Mouse (Mus musculus) C2C12 (cell line): ENCODE measurements at regions not wholly inside any gene's neighbourhood (a gene's known extent, or its start where the extent isn't known, plus 50 kb on each side); places are given as distances from the start of the nearest gene placed in this dataset.

Experiments used
- CTCF ChIP-seq: IDR thresholded peaks from one replicate; pipeline ENCODE4 v1.5.1; 2011; ENCODE audit not compliant: control insufficient read depth, insufficient read depth, insufficient read length
- MAX ChIP-seq: IDR thresholded peaks from one replicate; pipeline ENCODE4 v1.6.1; 2011; ENCODE audit warnings: mild to moderate bottlenecking, control low read depth
- MYOD1 ChIP-seq: IDR thresholded peaks from one replicate; pipeline ENCODE4 v1.6.1; 2011; ENCODE audit warnings: low read depth; ENCODE audit not compliant: control insufficient read depth, insufficient read length
- USF1 ChIP-seq: IDR thresholded peaks from one replicate; pipeline ENCODE4 v1.6.1; 2011; ENCODE audit warnings: low read depth, mild to moderate bottlenecking, control low read depth, moderate library complexity

- TF ChIP-seq CTCF: no peak
- TF ChIP-seq MYOD1: no peak
- no peak for TF ChIP-seq USF1
- TF ChIP-seq MAX: no peak
Measured at GRCm38 (mm10) chr1:71898198-71898597, 245.2 kb upstream of the Fn1 start.
